Mouse (Mus musculus) hematopoietic multipotent progenitor cell, adult 10-12 weeks (in vitro differentiated cells): ENCODE results near the gene Crabp2. TPM values are rescaled to one million over a fixed set of nuclear protein-coding genes. Genes with fewer than 3 reads are reported as not detected.

Experiments
- polyA plus RNA-seq: library from polyadenylated mRNA; stranded (reverse); fragments of >175 nt; gene quantifications from 2 replicates; pipeline ENCODE4 v1.2.3, GENCODE M21; 2012; ENCODE audit warnings: low replicate concordance

Crabp2 gene
- 0.55 TPM in 1 of 2 replicates, not detected in the other for polyA plus RNA-seq

GRCm38 (mm10) chr3:87948378-87949265, at the start of gene Crabp2:
Crabp2 (plus strand) TSS chr3:87948666.

GRCm38 (mm10) chr3:87905880-87906485, 42.5 kb upstream of the Crabp2 start, which contains the start of gene Hdgf:
Hdgf (plus strand) TSS chr3:87906321.

GRCm38 (mm10) chr3:87919336-87920108, 28.9 kb upstream of the Crabp2 start, which contains the start of gene Mrpl24:
Mrpl24 (plus strand) TSS chr3:87919506.

GRCm38 (mm10) chr3:87930078-87930795, 18.2 kb upstream of the Crabp2 start, which contains the start of the genes Isg20l2 and Rrnad1:
Isg20l2 (plus strand) TSS chr3:87930314.
Rrnad1 (minus strand) TSS chr3:87930717.

GRCm38 (mm10) chr3:87970939-87971488, 22.5 kb downstream of the Crabp2 start, which contains the start of gene Nes:
Nes (plus strand) TSS chr3:87971078.

GRCm38 (mm10) chr3:88000181-88000580, 51.7 kb downstream of the Crabp2 start, which contains the start of gene Bcan:
Bcan (minus strand) TSS chr3:88000230.

Other genes starting within 250 kb of the Crabp2 start
- 1.0 and 1.4 TPM in 2 replicates for gene Lrrc71, start 200.0 kb upstream of the Crabp2 start, polyA plus RNA-seq
- gene Ntrk1, start 153.5 kb upstream of the Crabp2 start, polyA plus RNA-seq = not detected in 2 replicates
- 0.08 and 0.13 TPM in 2 replicates for gene Insrr, start 151.7 kb upstream of the Crabp2 start, polyA plus RNA-seq
- gene Pear1, start 124.4 kb upstream of the Crabp2 start, polyA plus RNA-seq = 45.9 and 137 TPM in 2 replicates
- 44.4 and 53.9 TPM in 2 replicates for gene Sh2d2a, start 101.9 kb upstream of the Crabp2 start, polyA plus RNA-seq
- gene Prcc, start 63.1 kb upstream of the Crabp2 start, polyA plus RNA-seq = 45.1 and 93.5 TPM in 2 replicates
- gene Hdgf, start 42.3 kb upstream of the Crabp2 start, polyA plus RNA-seq = 173 and 225 TPM in 2 replicates
- gene Mrpl24, start 29.2 kb upstream of the Crabp2 start, polyA plus RNA-seq = 10.9 and 17.1 TPM in 2 replicates
- 8.3 and 11.8 TPM in 2 replicates for gene Isg20l2, start 18.4 kb upstream of the Crabp2 start, polyA plus RNA-seq
- 20.9 and 36.6 TPM in 2 replicates for gene Rrnad1, start 17.9 kb upstream of the Crabp2 start, polyA plus RNA-seq
- 0.07 and 0.10 TPM in 2 replicates for gene Nes, start 22.4 kb downstream of the Crabp2 start, polyA plus RNA-seq
- gene Bcan, start 51.6 kb downstream of the Crabp2 start, polyA plus RNA-seq = not detected in 2 replicates
- gene Hapln2, start 78.9 kb downstream of the Crabp2 start, polyA plus RNA-seq = not detected in 2 replicates
- 7.9 and 19.9 TPM in 2 replicates for gene Gpatch4, start 94.4 kb downstream of the Crabp2 start, polyA plus RNA-seq
- gene Naxe, start 109.8 kb downstream of the Crabp2 start, polyA plus RNA-seq = 40.0 and 40.3 TPM in 2 replicates
- gene Ttc24, start 129.6 kb downstream of the Crabp2 start, polyA plus RNA-seq = not detected in 2 replicates
- gene Iqgap3, start 133.3 kb downstream of the Crabp2 start, polyA plus RNA-seq = 0.41 and 3.5 TPM in 2 replicates
- 210 and 298 TPM in 2 replicates for gene Mef2d, start 193.7 kb downstream of the Crabp2 start, polyA plus RNA-seq